Mouse (Mus musculus) embryonic fibroblast, embryonic 13.5 days (primary cell): ENCODE data around the gene Usp15.

Experiments used
- CTCF ChIP-seq: IDR thresholded peaks from 2 replicates; pipeline ENCODE4 v1.5.1; 2011; ENCODE audit warnings: mild to moderate bottlenecking, control low read depth, low read length, moderate library complexity, borderline replicate concordance; ENCODE audit not compliant: insufficient read depth
- POLR2A ChIP-seq: IDR thresholded peaks from 2 replicates; pipeline ENCODE4 v1.6.1; 2011; ENCODE audit warnings: low read depth, mild to moderate bottlenecking, control low read depth, low read length, moderate library complexity

DNA sequence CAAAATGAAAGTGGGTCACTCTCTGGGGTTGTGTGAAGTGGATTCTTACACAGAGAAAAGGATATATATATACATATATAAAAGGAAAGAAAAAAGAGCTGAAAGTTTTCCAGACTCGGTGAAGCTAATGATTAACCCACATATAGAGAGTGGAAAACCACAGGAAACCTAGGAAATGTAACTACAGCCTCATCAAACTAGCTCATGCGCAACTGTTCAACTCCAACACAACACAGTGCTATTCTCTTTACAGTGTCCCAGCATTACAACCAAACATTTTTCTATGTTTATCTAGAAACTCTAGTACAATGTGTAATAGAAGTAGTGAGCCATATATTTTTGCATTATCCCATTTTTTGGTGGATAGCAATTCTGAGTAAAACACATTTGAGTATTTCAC, 96.2 kb downstream of the Usp15 start:
- TF ChIP-seq CTCF (no peak), POLR2A (no peak)
